Mouse (Mus musculus) T-cell, adult 2 months (primary cell): ENCODE data around the gene Pir.

Experiments used
- DNase-seq: peaks from one replicate; pipeline ENCODE4 v3.0.0; 2022; ENCODE audit warnings: low spot score

Pir gene

GRCm38 (mm10) chrX:164338591-164338990 is 69.4 kb downstream of the Pir start:
- DNase-seq = no peak

GRCm38 (mm10) chrX:164345359-164345938 is 76.3 kb downstream of the Pir start:
- DNase-seq = no peak

DNA sequence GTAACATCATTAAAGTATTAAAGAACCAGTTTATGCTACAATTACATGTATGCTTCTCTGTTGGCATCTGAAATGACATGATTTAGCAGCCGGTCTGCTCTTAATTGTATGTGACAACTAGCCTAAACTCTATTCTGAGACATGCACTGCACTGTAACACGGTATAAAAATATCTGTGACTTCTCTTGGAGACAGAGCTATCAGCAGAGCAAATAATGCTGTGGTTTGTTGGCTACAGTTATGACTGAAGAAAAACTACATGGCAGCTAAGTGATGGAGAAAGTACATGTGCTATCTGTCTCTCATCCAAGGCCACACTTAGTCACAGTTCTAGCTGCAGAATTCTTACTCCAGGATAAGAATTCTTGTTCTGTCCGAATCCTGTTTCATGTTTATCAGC is 79.8 kb downstream of the Pir start:
- no peak for DNase-seq

- DNase-seq = no peak
Observed at GRCm38 (mm10) chrX:164365153-164365865, 96.1 kb downstream of the Pir start.

DNA sequence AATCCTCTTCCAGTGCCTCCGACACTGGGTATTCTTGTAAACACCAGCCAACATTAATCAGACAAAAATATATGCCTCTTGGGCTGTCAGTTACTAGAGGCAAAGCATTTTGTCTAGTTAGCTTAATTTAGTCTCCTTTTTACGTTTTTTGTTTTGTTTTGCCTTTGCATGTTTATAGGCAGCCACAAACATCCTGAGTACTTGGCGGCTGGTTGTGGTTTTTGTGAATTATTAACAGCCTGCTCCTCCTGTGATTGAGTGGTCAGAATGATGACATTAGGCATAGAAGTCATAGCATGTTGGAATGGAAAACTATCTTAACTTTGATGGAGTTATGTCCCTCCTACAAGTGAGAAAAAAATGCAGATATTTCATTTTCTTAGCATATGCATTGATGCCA is 101.4 kb downstream of the Pir start:
- no peak for DNase-seq

DNA sequence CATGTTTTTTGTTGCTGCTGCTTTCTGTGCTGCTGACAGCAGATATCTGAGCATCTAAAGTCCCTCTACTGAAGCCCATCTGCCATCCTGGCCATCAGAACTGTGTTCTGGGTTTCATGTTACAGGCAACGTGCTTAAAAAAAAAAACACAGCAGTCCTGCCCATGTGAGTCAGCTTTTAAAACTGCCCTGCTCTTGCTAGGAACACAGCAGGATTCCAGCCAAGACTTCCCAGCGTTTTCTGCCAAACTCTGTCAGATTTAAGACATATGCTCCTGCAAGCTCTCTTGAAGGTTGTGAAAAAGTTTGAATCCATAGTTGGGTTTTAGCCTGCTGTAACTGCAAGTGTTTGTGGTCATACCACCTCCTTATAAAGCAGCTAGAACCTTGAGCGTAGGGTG is 103.9 kb downstream of the Pir start, which contains the start of gene Vegfd:
Vegfd (plus strand) TSS at position 298 of the 400 bp plus-strand sequence.
- DNase-seq = no peak

DNA sequence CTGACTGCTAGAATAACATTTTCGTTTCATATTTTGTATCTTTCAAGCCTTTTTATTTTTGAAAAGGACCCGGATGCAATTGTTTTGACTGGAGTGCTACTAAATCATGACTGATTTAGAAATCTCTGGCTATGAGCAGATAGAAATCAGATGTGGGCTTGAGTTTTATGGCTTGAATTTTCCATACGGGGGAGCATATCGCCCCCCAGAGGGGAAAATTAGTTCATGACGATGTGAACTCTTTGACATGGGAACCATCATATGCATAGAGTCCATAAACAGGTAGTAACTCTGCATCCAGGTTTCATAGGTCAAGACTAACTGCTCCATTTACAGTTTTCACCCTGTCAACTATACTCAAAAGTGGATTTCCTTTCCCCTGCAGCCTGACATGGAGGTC is 105.4 kb downstream of the Pir start:
- no peak for DNase-seq

DNA sequence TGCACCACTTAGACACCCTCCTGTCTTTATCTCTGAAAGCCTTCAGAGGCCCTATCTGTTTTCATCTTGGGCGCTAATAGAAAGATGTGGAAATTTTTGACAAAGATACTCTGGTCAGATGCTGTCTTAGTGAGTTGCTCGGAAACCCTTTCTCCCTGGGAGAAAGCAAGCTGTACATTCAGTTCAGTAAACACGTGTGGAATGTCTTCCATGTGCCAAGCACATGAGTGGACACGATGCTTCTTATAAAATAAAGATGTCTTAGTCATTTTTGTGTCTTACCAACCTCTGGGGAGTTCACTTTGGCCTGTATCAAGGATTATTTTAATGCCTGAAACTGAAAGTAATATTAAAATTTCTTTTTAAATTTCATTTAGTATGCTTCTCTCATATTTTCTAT is 110.5 kb downstream of the Pir start:
- DNase-seq = no peak

DNA sequence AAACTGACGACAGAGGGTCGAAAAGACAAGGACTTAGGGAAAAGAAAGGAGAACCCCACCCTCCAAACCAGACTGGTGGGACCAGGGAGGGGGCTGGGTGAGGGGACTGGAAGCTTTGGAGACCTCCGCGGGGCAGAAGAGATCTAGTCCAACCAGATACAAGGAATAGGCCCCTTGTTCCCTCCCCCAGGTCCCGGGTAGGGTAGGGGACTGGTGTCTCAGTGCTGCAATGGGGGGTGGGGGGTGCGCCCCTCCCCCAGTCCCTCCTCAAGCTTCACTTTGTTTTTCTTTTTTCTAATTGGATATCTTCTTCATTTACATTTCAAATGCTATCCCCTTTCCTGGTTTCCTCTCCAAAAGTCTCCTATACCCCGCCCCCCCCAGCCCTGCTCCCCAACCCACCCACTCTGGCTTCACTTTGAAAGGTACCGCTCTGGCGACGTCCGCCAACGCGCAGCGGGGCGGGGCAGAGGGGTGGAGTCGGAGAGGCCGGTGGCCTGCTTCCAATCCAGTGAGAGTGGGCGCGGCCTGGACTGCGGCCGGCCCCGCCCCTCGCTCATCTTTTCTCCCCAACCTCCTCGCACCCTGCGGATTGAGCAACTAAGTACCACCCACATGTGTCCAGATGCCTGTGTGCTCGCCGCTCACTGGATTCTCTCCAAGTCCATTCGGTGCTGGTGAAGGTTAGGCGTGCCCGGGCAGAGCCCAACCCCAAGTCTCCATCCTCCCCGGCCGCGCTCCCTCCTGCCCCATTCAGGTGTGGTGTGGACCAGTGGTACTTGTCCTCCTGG is 112.6 kb downstream of the Pir start:
- peak; percentile 70 for DNase-seq

DNA sequence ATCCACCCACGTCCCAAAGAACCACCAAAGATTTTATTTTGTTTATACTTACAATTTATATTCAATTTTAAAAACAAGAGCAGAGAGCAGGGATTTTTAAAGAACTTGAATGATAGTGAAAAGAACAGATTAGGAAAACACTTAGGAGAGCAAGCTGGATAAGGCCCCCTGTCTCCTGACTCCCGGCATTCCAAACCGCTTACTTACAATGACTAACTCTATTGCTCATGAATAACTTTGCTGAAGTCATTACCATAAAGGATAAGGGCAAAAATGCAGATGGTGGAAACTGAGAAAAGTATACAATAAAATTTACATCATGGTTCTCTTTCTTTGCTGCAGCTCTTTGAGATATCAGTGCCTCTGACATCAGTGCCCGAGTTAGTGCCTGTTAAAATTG is 124.9 kb downstream of the Pir start:
- DNase-seq = no peak

DNA sequence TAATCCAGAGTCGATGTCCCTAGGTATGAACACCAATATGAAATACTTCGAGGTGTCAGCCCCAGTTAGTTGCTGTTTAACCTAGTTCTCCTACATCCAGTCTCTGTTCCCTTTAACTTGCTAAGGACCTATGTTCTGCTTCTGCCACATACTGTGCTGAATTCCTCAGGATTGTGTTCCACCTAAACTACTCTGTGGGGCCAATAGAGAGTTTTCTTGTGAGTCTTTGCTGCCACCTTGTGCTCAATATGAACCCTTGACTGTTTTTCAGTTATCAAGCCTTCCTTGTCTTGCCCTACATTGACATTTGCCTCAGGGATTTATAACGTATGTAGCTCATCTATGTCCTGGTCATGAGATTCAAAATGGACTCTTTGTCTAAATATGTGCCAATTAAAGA is 129.3 kb downstream of the Pir start:
- no peak for DNase-seq

DNA sequence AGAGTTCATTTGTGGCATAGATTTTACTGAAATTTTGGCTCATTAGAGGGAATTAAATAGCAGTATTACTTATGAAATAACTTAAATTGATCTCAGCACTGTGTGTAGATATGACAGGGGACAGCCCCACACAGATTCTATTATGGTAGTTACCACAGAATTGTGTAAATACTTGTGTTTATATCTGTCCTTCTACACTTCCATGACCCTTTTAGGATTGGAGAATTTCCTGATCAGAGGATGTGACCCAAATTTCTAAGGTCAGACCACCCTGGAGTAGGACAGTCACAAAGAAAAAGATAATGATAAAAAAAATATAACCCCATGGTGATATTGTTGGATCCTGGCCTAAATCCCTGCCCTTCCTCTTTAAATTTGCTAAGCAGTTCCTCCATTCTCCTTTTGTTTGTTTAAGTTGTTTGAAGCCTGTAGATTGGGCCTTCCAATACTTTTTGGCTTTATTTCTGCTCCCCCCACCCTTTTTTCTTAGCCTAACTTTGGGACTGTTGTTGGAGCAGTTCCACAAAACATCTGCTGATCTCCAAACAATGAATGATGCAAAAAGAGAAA is 136.0 kb downstream of the Pir start:
- no peak for DNase-seq

DNA sequence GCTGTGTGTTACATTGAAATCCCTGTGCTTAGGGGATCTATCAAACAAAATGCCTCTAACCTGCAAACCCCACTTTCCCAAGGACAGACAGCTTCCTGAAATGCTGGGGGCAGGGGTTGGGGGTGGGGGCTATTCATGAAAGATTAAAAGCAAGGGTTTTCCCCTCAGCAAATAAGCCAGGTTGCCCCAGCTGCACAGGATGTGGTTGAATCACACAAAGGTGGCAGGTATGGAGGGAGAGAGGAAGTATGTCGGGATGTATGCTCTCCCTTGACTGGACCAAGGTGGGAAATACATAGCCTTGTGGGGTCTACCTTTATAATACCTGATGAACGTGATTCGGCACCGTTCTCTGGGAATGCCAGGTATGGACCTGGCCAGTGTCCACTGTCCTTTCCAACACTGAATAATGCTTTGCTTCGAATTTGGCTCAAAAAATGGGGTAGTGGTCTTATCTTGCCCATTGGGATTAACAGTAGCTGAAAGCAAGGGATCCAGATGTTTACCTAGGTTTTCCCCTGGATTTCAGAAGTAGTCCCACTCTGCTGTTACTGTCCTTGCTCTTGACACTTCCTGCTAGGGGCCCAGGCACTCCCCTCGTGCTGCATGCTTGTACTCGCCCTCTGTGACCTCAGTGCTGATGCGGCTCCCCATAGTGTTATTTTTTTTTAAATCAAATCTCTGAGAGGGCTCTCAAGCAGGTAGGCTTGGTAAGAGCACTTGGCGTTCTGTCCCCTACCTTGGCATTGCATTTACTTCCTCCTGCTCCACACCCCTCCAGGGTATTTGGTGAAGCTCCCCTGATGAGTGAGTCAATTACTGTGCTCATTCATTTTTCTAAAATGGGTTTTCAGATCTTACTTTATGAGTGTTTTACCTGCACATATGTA is 137.2 kb downstream of the Pir start:
- peak; percentile 55 for DNase-seq

DNA sequence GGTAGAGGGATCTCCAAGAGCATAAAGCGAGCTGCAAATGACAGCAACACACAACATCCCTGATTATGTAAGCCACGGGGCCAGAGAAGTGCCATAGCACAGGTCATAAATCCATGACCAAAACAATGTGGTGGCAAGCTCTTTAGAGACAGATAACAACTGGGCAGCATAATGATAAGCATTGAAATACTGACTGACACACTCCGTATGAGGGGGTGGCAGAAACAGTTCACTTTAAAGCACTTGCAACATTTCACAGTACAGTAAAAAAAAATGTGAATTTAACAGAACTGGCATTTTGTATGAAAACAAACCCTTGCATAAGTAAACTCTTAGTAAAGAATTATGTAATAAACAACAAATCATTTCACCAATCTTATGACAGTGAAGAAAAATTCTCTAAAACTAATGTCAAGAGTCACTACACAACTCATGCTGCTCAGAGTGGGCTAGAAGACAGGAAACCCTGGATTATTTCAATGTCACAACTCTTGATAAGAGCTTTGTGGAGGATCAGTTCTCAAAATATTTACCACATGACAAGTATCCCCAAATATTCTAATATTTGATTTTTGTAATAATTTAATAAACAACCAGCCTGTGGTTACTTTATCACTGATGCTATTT is 139.2 kb downstream of the Pir start:
- no peak for DNase-seq

DNA sequence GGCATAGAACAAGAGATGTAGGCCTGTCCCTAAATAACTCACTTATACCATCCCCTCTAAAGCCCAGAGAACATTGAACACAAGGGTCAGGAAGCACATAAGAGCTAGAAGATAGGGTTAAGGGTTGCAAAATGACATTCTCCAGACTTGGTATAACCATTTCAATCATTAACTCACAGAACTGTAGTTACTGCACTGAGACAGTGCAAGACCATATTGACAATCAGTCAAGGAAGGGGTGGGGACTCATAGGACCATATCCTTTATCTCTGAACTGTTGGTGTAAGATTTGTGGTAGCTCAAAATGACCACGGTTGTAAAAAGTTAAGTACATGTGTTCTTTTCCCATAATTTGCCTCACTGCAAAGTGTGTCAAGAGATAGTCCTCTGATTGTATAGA is 141.4 kb downstream of the Pir start:
- DNase-seq = no peak

- no peak for DNase-seq
Observed at GRCm38 (mm10) chrX:164416803-164417202, 147.6 kb downstream of the Pir start.

GRCm38 (mm10) chrX:164418008-164418407 is 148.8 kb downstream of the Pir start:
- no peak for DNase-seq

DNA sequence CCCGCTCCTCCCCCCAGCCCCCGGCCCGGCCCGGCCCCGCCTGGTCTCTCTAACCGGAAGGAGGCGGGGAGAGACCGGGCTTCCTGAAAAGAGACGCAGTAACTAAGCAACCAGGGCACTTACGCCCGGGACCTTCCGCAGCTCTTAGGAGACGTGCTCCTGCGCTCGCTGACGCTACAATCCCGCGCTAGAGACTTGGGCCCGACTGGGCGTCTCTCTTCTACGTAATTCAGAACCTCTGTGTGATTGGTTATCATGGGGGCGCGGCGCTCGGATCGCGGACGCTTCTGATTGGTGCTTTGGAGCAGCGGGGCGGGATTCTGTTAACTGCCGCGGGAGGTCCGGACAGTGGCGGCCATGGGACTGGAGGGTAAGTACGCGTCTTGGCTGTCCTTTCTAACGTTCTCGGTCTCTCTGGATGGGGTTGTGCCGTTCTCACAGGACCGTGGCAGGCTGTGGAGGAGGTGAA is 150.3 kb downstream of the Pir start, which contains the start of gene Piga:
Piga (plus strand) TSS at position 317 of the 469 bp plus-strand sequence.
- peak; percentile 93 for DNase-seq

GRCm38 (mm10) chrX:164419955-164420354 is 150.8 kb downstream of the Pir start:
- no peak for DNase-seq

GRCm38 (mm10) chrX:164420518-164420917 is 151.3 kb downstream of the Pir start:
- no peak for DNase-seq
